Mouse (Mus musculus) 3134 (cell line): ENCODE measurements at regions not wholly inside any gene's neighbourhood (a gene's known extent, or its start where the extent isn't known, plus 50 kb on each side); places are given as distances from the start of the nearest gene placed in this dataset.

Experiments
- DNase-seq: peaks from one replicate; pipeline ENCODE4 v3.0.0-alpha.2; 2011; ENCODE audit warnings: low spot score; ENCODE audit not compliant: insufficient read length; ENCODE audit errors: extremely low read depth

DNA sequence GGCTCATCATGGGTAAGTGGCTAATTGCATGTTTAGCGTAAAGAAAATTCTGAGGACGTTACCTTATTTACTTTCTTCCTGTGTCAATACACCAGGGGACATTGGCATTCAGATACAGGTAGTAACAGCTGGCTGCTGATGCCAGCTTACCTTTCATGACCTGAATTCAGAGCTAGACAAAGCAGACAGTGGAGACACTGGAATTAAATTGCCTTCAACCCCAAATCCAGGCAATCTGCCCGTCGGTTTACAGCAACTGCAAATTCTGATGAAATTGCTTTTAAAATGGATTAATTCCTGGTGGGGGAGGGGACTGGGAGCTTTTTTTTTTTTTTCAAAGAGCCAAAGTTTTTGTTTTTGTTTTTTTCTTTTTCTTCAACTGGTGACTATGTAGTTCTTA lies 353.0 kb upstream of the Arid1b start:
- DNase-seq, result no peak

DNA sequence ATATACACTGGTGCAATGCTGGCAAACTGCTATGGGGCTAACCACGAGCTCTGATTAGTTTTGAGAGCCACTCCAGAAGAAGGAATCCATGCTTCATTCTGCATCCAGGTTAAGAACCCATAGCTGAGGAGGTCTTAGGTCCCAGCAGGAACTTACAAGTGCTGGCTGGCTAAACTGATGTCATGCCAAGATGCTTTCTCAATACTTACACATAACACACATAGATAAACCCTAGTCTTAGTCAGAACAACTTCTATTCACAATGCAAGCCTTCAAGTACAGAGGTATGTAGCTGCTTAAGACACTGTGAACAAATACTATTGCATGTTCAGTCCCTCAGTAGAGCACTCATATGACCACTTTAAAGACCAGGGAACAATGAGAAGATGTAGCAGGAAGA lies 352.1 kb upstream of the Arid1b start:
- DNase-seq, result no peak

- DNase-seq, result no peak
These were observed 350.8 kb upstream of the Arid1b start for GRCm38 (mm10) chr17:4643343-4643742.

DNA sequence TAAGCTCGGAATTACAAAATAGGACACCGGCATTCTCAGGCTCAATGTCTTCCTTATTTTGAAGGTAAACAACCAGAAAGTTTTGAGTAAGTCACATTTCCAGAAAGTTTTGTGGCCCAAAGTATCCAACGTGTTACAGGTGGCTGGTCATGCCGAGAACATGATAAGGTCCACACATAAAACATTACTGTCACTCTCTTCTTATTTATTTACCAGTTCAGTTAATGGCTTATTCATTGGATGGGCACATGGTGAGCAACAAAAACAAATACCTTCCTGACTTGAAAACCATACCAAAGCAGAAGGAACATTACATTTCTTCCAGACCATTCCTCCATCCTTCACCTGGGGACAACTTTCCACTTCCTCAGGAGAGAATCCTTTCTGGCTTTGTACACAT lies 345.5 kb upstream of the Arid1b start:
- DNase-seq, result no peak

DNA sequence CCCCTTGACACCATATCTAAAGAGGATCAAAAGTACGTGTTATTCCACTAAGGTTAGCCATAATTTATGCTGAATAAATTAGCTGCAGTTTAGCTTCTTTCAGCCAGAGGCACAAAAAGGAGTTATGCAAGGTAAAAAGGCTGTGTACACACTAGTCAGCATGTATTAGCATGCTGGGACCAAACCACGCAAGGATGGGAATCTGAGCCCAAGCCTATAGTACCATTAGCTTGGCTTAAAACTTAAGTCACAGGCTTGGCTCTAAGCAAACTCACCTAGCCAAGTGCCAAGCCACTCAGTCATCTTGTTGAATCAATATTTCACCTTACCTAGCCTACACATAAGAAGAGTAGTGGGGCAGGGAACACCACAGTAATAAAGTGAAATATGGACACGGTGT lies 339.9 kb upstream of the Arid1b start:
- no peak for DNase-seq

- no peak for DNase-seq
These were observed 332.1 kb upstream of the Arid1b start for GRCm38 (mm10) chr17:4661996-4662395.

DNA sequence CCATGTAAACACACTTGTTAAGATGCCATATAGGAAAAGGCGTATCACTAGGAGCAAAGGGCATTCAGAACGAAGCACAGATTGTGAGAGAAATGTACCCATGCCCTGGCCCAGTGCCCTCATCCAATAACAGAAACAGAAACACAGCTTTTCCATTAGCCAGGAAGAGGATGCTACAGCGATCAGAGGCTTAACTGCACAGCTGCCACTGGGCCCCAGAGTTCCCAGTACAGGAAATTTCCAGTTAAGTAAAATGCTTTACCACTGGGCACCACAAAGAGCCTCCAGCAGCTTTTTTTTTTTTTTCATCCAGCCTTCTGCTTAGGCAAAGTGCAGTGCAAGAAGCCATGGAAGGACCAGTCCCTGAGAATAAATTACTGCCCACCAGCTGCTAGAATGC lies 325.6 kb upstream of the Arid1b start:
- DNase-seq, result no peak

GRCm38 (mm10) chr17:4673271-4673670 lies 320.9 kb upstream of the Arid1b start:
- no peak for DNase-seq

DNA sequence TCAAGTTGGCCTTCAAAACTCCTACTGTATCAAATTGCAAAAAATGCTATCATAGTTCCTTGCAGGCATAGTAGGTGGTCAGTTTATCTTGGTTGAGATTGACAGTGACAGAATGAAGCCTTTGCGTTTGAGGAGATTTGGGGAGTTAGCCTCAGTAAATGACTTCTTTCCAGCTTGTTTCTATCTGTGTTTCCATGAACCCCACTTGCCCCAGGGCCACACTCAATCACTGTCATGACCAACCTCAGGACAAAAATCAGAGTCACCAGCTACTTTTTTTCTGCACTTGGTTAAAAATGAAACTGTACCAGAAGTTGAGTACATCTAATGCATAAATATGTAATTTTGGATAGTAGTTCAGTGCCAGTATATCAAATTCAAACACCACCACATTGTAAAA lies 287.7 kb upstream of the Arid1b start:
- no peak for DNase-seq

GRCm38 (mm10) chr17:4721061-4721460 lies 273.1 kb upstream of the Arid1b start:
- no peak for DNase-seq

- no peak for DNase-seq
These were observed 270.1 kb upstream of the Arid1b start for GRCm38 (mm10) chr17:4724031-4724430.

GRCm38 (mm10) chr17:4726331-4726741 lies 267.8 kb upstream of the Arid1b start:
- no peak for DNase-seq

DNA sequence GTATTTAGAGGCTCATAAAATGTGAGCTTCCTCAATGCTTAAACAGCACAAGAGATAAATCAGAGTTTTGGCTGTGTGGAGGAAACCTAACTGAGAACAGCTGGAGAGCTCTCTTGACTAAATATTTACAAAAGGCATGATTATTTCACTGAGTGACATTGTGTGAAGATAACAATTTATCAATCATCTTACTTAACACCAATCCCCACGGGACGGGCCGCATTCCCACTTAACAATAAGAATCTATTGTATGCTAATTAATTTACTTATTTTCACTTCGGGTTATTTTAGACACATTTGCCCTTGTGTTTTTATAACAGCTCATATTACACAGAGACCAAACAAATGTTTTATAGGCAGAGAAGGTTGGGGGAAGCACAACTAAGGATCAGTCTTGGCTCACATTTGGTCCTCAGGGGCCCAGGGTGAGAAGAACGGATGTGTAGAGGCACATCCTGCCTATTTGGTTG lies 259.7 kb upstream of the Arid1b start:
- no peak for DNase-seq

- no peak for DNase-seq
These were observed 258.9 kb upstream of the Arid1b start for GRCm38 (mm10) chr17:4735185-4735584.

DNA sequence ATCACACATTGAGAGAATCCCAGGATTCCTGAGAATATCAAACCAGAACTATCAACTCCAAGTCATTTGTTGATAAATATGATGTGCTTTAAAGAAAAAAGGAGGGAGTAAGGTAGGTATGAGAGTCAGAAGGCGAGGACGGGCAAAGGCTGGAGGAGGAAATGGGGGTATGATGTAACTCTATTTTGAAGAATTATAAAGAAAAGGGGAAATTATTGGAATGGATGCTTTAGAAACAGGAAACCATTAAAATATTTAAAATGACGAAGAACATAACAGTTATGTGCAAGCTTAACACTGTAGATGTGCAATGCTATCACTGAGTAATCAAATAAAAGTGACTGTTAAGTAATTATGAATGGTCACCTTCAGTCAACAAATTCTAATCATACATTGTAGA lies 257.4 kb upstream of the Arid1b start:
- no peak for DNase-seq

GRCm38 (mm10) chr17:4738717-4739485 lies 255.2 kb upstream of the Arid1b start:
- no peak for DNase-seq

- DNase-seq, result no peak
These were observed 253.3 kb upstream of the Arid1b start for GRCm38 (mm10) chr17:4740784-4741183.

DNA sequence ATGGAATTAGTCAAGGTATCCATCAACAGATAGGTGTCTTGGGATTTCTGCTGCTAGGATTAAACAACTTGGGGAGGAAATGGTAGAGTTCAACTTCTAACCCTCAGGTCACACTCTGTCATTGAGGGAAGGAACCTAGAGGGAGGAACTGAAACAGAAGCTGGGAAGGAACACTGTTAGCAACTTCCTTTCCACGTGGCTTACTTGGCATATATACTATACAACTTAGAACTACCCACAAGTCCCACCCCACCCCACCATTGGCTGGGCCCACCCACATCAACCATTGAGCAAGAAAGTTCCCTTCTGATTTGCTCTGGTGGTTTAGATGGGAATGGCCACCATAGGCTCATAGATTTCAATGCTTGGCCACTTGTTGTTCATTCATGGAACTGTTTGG lies 251.8 kb upstream of the Arid1b start:
- no peak for DNase-seq

DNA sequence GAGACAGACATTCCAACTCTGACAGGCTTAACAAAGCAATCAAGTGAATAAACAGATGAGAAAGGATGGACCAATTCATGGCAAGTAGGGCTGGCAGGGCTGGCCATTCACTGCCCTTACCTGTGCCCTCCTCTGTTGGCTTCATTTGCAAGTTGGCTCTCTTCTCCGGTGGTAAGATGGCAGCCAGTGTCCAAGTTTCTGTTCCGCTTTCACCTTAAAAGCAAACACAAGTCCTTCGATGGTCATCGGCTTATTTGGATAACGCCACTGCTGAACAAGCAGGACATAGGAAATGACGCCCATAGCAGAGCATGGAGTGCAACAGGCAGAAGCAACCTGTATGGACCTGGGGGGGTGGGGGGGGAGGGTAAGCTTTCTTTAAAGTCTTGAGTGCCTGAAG lies 231.2 kb upstream of the Arid1b start:
- no peak for DNase-seq

GRCm38 (mm10) chr17:4765723-4766122 lies 228.4 kb upstream of the Arid1b start:
- no peak for DNase-seq

GRCm38 (mm10) chr17:4767947-4768522 lies 226.1 kb upstream of the Arid1b start:
- DNase-seq, result peak; percentile 49

DNA sequence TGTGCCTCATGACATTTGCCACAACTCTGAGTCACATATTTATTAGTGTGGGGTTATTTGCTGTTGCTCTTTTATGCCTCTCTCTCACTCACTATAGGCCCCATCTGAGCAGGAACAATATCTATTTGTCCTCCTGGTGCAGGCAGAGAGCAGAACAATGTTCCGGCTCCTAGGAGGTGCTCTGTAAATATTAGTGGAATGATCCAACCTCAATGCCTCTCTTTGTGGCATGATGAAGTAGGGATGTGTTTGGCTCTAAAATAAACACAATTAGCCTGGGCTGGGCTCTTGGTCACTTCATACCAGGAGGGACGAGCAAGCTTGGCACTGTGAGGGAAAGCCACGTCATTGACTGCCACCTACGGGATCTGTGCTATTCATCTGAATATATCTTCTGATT lies 224.8 kb upstream of the Arid1b start:
- no peak for DNase-seq
